Mouse (Mus musculus): Measurements from ENCODE around the gene Pop5. TPM values are rescaled to one million over a fixed set of nuclear protein-coding genes. Genes with fewer than 3 reads are reported as not detected.
A peak's percentile ranks its signal among the peaks of the same experiment; 100 is the strongest.

The Pop5 gene
- 100 to 1,000 TPM in 1 of 2 experiments, 10 to 100 TPM in 1; 95.9 to 111 TPM for total RNA-seq (2021)
- long read RNA-seq, experiment 1, partial matches to known transcripts, result 56 of 67 reads
- long read RNA-seq, experiment 1, other reads (novel, unspliced or antisense), result 8 of 67 reads
- long read RNA-seq, experiment 2, partial matches to known transcripts, result 53 of 64 reads
- long read RNA-seq, experiment 2, other reads (novel, unspliced or antisense), result 7 of 64 reads

- DNase-seq (ENCODE audit: low spot score in 2 of 2), result peak; percentile 92 to 93
Measured at GRCm38 (mm10) chr5:115235786-115236263, at the start of gene Pop5. Pop5 (plus strand) TSS chr5:115235836.

- DNase-seq (ENCODE audit: low spot score in 2 of 2), result no peak
Measured at GRCm38 (mm10) chr5:115186371-115187073, 49.1 kb upstream of the Pop5 start.

GRCm38 (mm10) chr5:115187188-115188131 lies 48.2 kb upstream of the Pop5 start:
- DNase-seq (ENCODE audit: low spot score in 2 of 2), result peak; percentile 94 to 97

- no peak for DNase-seq (ENCODE audit: low spot score in 2 of 2)
Measured at GRCm38 (mm10) chr5:115188824-115189223, 46.8 kb upstream of the Pop5 start.

- no peak for DNase-seq (ENCODE audit: low spot score in 2 of 2)
Measured at GRCm38 (mm10) chr5:115190081-115190480, 45.6 kb upstream of the Pop5 start.

- peak; percentile 62 to 67 for DNase-seq (ENCODE audit: low spot score in 2 of 2)
Measured at GRCm38 (mm10) chr5:115191880-115192827, 43.5 kb upstream of the Pop5 start.

GRCm38 (mm10) chr5:115192828-115193195 lies 42.8 kb upstream of the Pop5 start:
- no peak for DNase-seq (ENCODE audit: low spot score in 2 of 2)

- DNase-seq (ENCODE audit: low spot score in 2 of 2), result peak; percentile 74 to 77
Measured at GRCm38 (mm10) chr5:115193226-115193625, 42.4 kb upstream of the Pop5 start.

- peak; percentile 71 to 81 for DNase-seq (ENCODE audit: low spot score in 2 of 2)
Measured at GRCm38 (mm10) chr5:115193669-115194625, 41.7 kb upstream of the Pop5 start, which contains the start of gene Cabp1. Cabp1 (minus strand) TSS chr5:115194381.

- peak in 1 of 2 experiments; percentile 47 for DNase-seq (ENCODE audit: low spot score in 2 of 2)
Measured at GRCm38 (mm10) chr5:115194626-115195221, 40.9 kb upstream of the Pop5 start.

GRCm38 (mm10) chr5:115203735-115204561 lies 31.7 kb upstream of the Pop5 start:
- DNase-seq (ENCODE audit: low spot score in 2 of 2), result no peak

GRCm38 (mm10) chr5:115204562-115205311 lies 30.9 kb upstream of the Pop5 start:
- DNase-seq (ENCODE audit: low spot score in 2 of 2), result peak; percentile 63 to 79

GRCm38 (mm10) chr5:115207244-115207643 lies 28.4 kb upstream of the Pop5 start:
- no peak for DNase-seq (ENCODE audit: low spot score in 2 of 2)

- peak; percentile 48 to 51 for DNase-seq (ENCODE audit: low spot score in 2 of 2)
Measured at GRCm38 (mm10) chr5:115207892-115208291, 27.7 kb upstream of the Pop5 start.

- DNase-seq (ENCODE audit: low spot score in 2 of 2), result no peak
Measured at GRCm38 (mm10) chr5:115208601-115209000, 27.0 kb upstream of the Pop5 start.

GRCm38 (mm10) chr5:115210380-115210779 lies 25.3 kb upstream of the Pop5 start:
- DNase-seq (ENCODE audit: low spot score in 2 of 2), result no peak

GRCm38 (mm10) chr5:115212451-115212850 lies 23.2 kb upstream of the Pop5 start:
- peak in 1 of 2 experiments; percentile 36 for DNase-seq (ENCODE audit: low spot score in 2 of 2)

Data from left cerebral cortex, adult 18-20 months (tissue).